Mouse (Mus musculus) embryonic facial prominence, embryonic 13.5 days (tissue): Measurements from ENCODE around the gene Akr1b10. TPM values are rescaled to one million over a fixed set of nuclear protein-coding genes. Genes with fewer than 3 reads are reported as not detected.
"Not testable (repeated sequence)": the region's sequence is repeated elsewhere in the genome, so short reads cannot be mapped to it uniquely, and the experiment has no call there.

Experiments
- ATAC-seq: fragments of 200-750 bp; cut with Nextera tagmentation; 2 replicates; pipeline ENCODE4 v1.8.0; 2017; ENCODE audit warnings: low read depth; ENCODE audit not compliant: insufficient number of reproducible peaks, insufficient read depth, low FRiP score, low TSS enrichment
- H3K27ac ChIP-seq: fragments of 300-500 bp; sonication (generic); 2 replicates; pipeline ENCODE4 v1.5.1; 2015; ENCODE audit warnings: moderate library complexity, mild to moderate bottlenecking, inconsistent platforms
- H3K27me3 ChIP-seq: fragments of 300-500 bp; sonication (generic); 2 replicates; pipeline ENCODE4 v1.6.1; 2015; ENCODE audit warnings: mild to moderate bottlenecking, inconsistent platforms
- H3K36me3 ChIP-seq: fragments of 300-500 bp; sonication (generic); 2 replicates; pipeline ENCODE4 v1.6.1; 2015; ENCODE audit warnings: mild to moderate bottlenecking, inconsistent platforms
- H3K4me1 ChIP-seq: fragments of 300-500 bp; sonication (generic); 2 replicates; pipeline ENCODE4 v1.6.1; 2015; ENCODE audit warnings: inconsistent platforms
- H3K4me2 ChIP-seq: fragments of 300-500 bp; sonication (generic); 2 replicates; pipeline ENCODE4 v1.6.1; 2015; ENCODE audit warnings: moderate library complexity, mild to moderate bottlenecking, inconsistent platforms
- H3K4me3 ChIP-seq: fragments of 300-500 bp; sonication (generic); 2 replicates; pipeline ENCODE4 v1.5.1; 2015; ENCODE audit warnings: mild to moderate bottlenecking, inconsistent platforms
- H3K9ac ChIP-seq: fragments of 300-500 bp; sonication (generic); 2 replicates; pipeline ENCODE4 v1.6.1; 2015; ENCODE audit warnings: mild to moderate bottlenecking, inconsistent platforms
- H3K9me3 ChIP-seq: fragments of 300-500 bp; sonication (generic); 2 replicates; pipeline ENCODE4 v1.6.1; 2016; ENCODE audit warnings: inconsistent platforms
- WGBS: fragments of 180-500 bp; shearing (Covaris S2); methylation state at CpG from one replicate; pipeline ENCODE4 v1.1.7; 2015; ENCODE audit warnings: mixed read lengths; 5-methylcytosine and 5-hydroxymethylcytosine counted together
- polyA plus RNA-seq: library from polyadenylated mRNA; unstranded; fragments of >200 nt; fragmentation: Nextera tagmentation; extraction: Ambion mirVana; gene quantifications from 2 replicates; pipeline ENCODE4 v1.2.1, GENCODE M21; 2015

Gene Akr1b10
- 13.2 and 13.5 TPM in 2 replicates for polyA plus RNA-seq

GRCm38 (mm10) chr6:34384110-34384661, at the start of gene Akr1b10:
TSS of gene Akr1b10 (plus strand) at chr6:34384218.
- H3K4me3 ChIP-seq, result peak within 1 kb of the TSS; percentile 47
- no peaks in the 10 kb centered on the region; the same call in 1 of the 2 replicates for H3K36me3 ChIP-seq
- under 1% methylated on average over 17 of the region's 17 CpGs for WGBS
- ATAC-seq, result no peak
- no peaks in the 10 kb centered on the region for H3K9me3 ChIP-seq
- peak within 1 kb of the TSS; percentile 68 for H3K4me2 ChIP-seq
- H3K27me3 ChIP-seq, result no peaks in the 10 kb centered on the region
- H3K27ac ChIP-seq, result peak within 1 kb of the TSS; percentile 76
- H3K9ac ChIP-seq, result peak within 1 kb of the TSS; percentile 63
- peaks cover 21% of the 10 kb centered on the region for H3K4me1 ChIP-seq

- no peak for ATAC-seq
Measured at GRCm38 (mm10) chr6:34334673-34335072, 49.3 kb upstream of the Akr1b10 start.

GRCm38 (mm10) chr6:34337799-34338198, 46.2 kb upstream of the Akr1b10 start:
- Histone ChIP-seq H3K4me1 (no peaks in the 10 kb centered on the region), H3K36me3 (no peaks in the 10 kb centered on the region), H3K4me2 (no peak overlapping the region), H3K9me3 (no peaks in the 10 kb centered on the region), H3K27me3 (no peaks in the 10 kb centered on the region), H3K27ac (no peak overlapping the region), H3K4me3 (no peak overlapping the region), H3K9ac (no peak overlapping the region)
- ATAC-seq, result no peak
- 77% methylated on average over 2 of the region's 2 CpGs for WGBS

More at GRCm38 (mm10) chr6:34334673-34335072, 49.3 kb upstream of the Akr1b10 start:
- no peak overlapping the region for H3K4me3 ChIP-seq
- no peaks in the 10 kb centered on the region for H3K36me3 ChIP-seq
- no peak overlapping the region for H3K9ac ChIP-seq
- H3K4me2 ChIP-seq, result no peak overlapping the region
- no peaks in the 10 kb centered on the region for H3K4me1 ChIP-seq
- WGBS, result 91% methylated on average over 5 of the region's 5 CpGs
- no peaks in the 10 kb centered on the region for H3K9me3 ChIP-seq
- no peaks in the 10 kb centered on the region for H3K27me3 ChIP-seq
- no peak overlapping the region for H3K27ac ChIP-seq

GRCm38 (mm10) chr6:34341991-34342390, 42.0 kb upstream of the Akr1b10 start:
- no peak overlapping the region for H3K4me3 ChIP-seq
- H3K27ac ChIP-seq, result no peak overlapping the region
- WGBS, result 77% methylated on average over 4 of the region's 4 CpGs
- no peaks in the 10 kb centered on the region for H3K27me3 ChIP-seq
- peaks cover 17% of the 10 kb centered on the region for H3K4me1 ChIP-seq
- H3K4me2 ChIP-seq, result no peak overlapping the region
- ATAC-seq, result no peak
- H3K9me3 ChIP-seq, result no peaks in the 10 kb centered on the region
- no peaks in the 10 kb centered on the region for H3K36me3 ChIP-seq
- H3K9ac ChIP-seq, result no peak overlapping the region

- no peaks in the 10 kb centered on the region for H3K27me3 ChIP-seq
- H3K9ac ChIP-seq, result no peak overlapping the region
- no peaks in the 10 kb centered on the region for H3K9me3 ChIP-seq
- H3K36me3 ChIP-seq, result no peaks in the 10 kb centered on the region
- H3K4me1 ChIP-seq, result peaks cover 17% of the 10 kb centered on the region
- 88% methylated on average over 2 of the region's 2 CpGs for WGBS
- no peak overlapping the region for H3K27ac ChIP-seq
- no peak for ATAC-seq
- H3K4me2 ChIP-seq, result no peak overlapping the region
- no peak overlapping the region for H3K4me3 ChIP-seq
Measured at GRCm38 (mm10) chr6:34342476-34342875, 41.5 kb upstream of the Akr1b10 start.

- Histone ChIP-seq H3K9ac (no peak overlapping the region), H3K4me1 (peaks cover 17% of the 10 kb centered on the region), H3K4me2 (no peak overlapping the region), H3K4me3 (no peak overlapping the region), H3K27me3 (no peaks in the 10 kb centered on the region), H3K9me3 (no peaks in the 10 kb centered on the region), H3K27ac (no peak overlapping the region), H3K36me3 (no peaks in the 10 kb centered on the region)
- 41% methylated on average over 6 of the region's 6 CpGs for WGBS
- ATAC-seq, result no peak
Measured at GRCm38 (mm10) chr6:34343426-34343825, 40.6 kb upstream of the Akr1b10 start.

- Histone ChIP-seq H3K4me1 (peaks cover 17% of the 10 kb centered on the region), H3K27ac (no peak overlapping the region), H3K27me3 (no peaks in the 10 kb centered on the region), H3K4me2 (peak overlapping the region; percentile 20; the same call in 1 of the 2 replicates), H3K4me3 (no peak overlapping the region), H3K9me3 (no peaks in the 10 kb centered on the region), H3K9ac (no peak overlapping the region), H3K36me3 (no peaks in the 10 kb centered on the region)
- no peak; the same call in 1 of the 2 replicates for ATAC-seq
- WGBS, result 49% methylated on average over 10 of the region's 10 CpGs
Measured at GRCm38 (mm10) chr6:34344135-34344850, 39.7 kb upstream of the Akr1b10 start.

- H3K27me3 ChIP-seq, result no peaks in the 10 kb centered on the region
- H3K9me3 ChIP-seq, result no peaks in the 10 kb centered on the region
- H3K4me3 ChIP-seq, result no peak overlapping the region
- peak overlapping the region; percentile 20 for H3K4me2 ChIP-seq
- no peak overlapping the region for H3K27ac ChIP-seq
- no peak overlapping the region for H3K9ac ChIP-seq
- H3K36me3 ChIP-seq, result no peaks in the 10 kb centered on the region
- 20% methylated on average over 9 of the region's 9 CpGs for WGBS
- peaks cover 17% of the 10 kb centered on the region for H3K4me1 ChIP-seq
- no peak for ATAC-seq
Measured at GRCm38 (mm10) chr6:34344935-34345334, 39.1 kb upstream of the Akr1b10 start.

- 50% methylated on average over 14 of the region's 14 CpGs for WGBS
- Histone ChIP-seq H3K27ac (no peak overlapping the region), H3K27me3 (no peaks in the 10 kb centered on the region), H3K36me3 (no peaks in the 10 kb centered on the region), H3K4me2 (peak overlapping the region; percentile 42), H3K4me3 (no peak overlapping the region), H3K4me1 (peaks cover 17% of the 10 kb centered on the region), H3K9ac (peak overlapping the region; percentile 7; the same call in 1 of the 2 replicates), H3K9me3 (no peaks in the 10 kb centered on the region)
- no peak for ATAC-seq
Measured at GRCm38 (mm10) chr6:34346096-34346898, 37.7 kb upstream of the Akr1b10 start.

GRCm38 (mm10) chr6:34350037-34350699, 33.9 kb upstream of the Akr1b10 start:
- Histone ChIP-seq H3K36me3 (no peaks in the 10 kb centered on the region), H3K9ac (no peak overlapping the region), H3K9me3 (no peaks in the 10 kb centered on the region), H3K4me2 (no peak overlapping the region), H3K27me3 (no peaks in the 10 kb centered on the region), H3K4me3 (no peak overlapping the region), H3K4me1 (peaks cover 22% of the 10 kb centered on the region), H3K27ac (no peak overlapping the region)
- ATAC-seq, result no peak
- WGBS, result 80% methylated on average over 12 of the region's 12 CpGs

GRCm38 (mm10) chr6:34351481-34351880, 32.5 kb upstream of the Akr1b10 start:
- H3K4me3 ChIP-seq, H3K27ac ChIP-seq, H3K9ac ChIP-seq, H3K4me2 ChIP-seq, H3K36me3 ChIP-seq, H3K9me3 ChIP-seq, H3K27me3 ChIP-seq, ATAC-seq: not testable (repeated sequence)
- H3K4me1 ChIP-seq, result peaks cover 13% of the 10 kb centered on the region
- WGBS, result 40% methylated on average over 10 of the region's 10 CpGs
